Mouse (Mus musculus): ENCODE measurements around the gene E130308A19Rik.

The E130308A19Rik gene

DNA sequence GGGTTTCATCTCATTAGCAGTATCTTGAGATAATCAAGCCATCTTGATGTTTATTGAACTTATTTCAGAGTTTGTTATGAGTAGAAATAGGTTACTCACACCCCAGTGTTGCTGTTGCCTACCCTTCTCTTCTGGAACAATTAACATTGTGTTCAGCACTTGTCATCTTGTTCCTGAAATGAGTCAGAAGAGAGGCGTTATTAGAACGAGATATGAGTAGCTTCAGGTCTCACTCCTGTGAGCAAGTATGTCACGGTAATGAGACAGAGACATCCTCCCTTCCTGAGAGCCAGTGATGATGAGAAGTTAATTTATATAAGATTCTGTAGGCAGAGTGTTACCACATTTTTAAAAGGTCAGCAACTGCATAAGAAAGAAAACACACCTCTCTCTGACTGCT, 56.5 kb downstream of the E130308A19Rik start:
- DNase-seq (ENCODE audit: low read depth, low spot score), result no peak

DNA sequence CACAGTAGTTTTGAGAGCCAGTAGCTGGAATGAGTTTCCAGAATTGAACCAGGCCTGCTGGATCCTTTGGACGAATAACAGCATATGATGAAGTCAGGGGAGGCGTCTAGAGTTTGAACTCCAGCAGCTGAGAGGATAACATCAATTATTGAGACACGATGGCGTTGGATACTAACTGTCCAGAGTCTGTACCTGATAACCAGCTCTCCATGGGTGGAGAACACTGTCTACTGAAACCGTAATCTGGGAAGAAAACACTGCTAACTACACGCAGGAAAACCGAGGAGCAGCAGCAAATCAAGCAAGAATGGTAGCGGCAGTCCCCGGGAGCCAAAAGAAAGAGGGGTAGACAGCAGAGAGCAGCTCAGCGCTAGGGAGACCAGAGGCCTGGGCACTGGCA, 56.9 kb downstream of the E130308A19Rik start:
- DNase-seq (ENCODE audit: low read depth, low spot score), result no peak

DNA sequence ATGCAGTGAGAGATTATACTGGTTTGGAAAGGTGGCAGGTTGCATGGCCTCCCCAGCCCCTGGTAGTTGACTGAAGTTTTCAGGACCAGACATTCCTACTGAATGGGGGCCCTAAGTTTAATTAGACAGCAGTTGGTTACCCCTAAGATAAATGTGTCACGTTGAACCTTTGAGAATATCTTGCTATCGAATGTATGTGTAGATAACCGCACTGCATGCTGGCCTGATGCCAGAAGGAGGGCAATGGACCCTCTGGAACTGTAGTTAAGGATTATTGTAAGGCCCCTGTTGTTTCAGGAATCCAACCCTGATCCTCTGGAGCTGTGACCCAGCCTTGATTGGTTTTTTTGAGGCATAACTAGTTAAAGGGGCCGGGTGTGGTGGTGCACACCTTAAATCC, 58.3 kb downstream of the E130308A19Rik start:
- no peak for DNase-seq (ENCODE audit: low read depth, low spot score)

DNA sequence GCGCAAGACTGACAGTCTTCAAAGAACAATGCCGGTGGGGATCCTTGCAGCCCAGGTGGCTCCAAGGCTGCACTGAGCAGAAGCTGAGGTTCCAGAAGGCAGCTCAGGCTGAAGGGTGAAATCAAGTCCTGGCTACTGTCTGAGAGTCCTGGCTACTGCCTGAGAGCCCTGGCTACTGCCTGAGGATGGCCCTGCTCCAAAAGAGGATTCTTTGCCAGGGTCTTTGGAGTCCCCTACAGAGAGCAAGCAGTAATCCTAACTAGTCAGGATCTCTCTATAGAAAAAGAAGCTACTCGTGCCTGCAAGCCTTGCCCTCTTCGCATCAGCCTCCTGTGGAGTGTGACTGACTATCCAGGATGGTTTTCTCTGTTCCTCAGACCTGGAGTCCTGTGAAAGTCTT, 60.7 kb downstream of the E130308A19Rik start:
- no peak for DNase-seq (ENCODE audit: low read depth, low spot score)

DNA sequence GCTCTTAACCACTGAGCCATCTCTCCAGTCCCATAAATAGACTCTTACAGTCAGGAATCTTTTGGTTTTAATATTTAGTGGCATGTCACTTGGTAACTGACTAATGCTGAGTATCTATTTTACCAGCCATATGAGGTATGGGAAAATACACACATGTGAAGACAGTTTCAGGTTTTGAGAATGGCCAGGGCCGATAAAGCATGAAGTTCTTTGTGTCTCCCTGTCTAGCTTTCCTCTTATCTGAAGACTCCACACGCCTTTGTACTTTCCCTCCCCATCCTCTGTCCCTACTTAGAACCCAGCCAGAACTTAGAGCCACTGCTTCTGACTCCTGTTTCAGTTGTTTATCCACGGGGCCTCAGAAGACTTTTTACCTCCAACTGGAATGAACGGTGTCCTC, 63.0 kb downstream of the E130308A19Rik start:
- no peak for DNase-seq (ENCODE audit: low read depth, low spot score)

DNA sequence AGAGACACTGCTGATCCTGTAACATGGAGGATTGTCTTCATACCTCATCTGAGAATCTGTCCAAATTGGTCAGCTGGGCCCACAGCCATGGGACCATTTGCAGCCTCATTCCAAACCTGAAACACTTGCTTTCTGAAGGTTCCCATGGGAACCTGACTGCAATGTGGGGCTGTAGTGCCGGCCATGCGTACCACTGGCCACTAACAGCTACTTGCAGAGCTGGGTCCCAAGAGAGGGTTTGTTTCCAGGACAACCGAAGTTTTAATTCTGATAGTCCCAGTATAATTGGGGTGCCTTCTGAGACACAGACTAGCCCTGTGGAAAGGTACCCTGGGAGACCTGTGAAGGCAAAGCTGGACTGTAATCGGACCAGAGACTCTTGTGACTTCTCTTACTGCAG, 64.1 kb downstream of the E130308A19Rik start:
- no peak for DNase-seq (ENCODE audit: low read depth, low spot score)

DNA sequence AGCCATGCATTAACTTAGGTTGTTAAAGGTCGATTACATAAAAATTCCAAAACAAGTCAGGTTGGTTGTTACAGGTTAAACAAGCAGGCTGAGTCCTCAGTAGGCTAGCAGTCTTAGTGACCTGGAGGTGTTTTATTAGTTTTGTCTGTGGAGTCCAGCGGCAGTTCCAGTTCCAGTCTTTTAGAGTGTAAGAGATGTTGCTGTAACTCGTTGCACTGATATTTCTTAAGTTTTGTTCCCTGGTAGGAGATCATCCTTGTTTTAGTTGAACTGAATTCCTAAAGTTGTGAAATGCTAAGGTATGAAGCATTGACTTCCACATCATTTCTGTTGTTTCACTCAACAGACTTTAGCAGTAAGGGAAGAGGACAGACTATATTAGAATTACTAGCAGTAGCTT, 70.8 kb downstream of the E130308A19Rik start:
- no peak for DNase-seq (ENCODE audit: low read depth, low spot score)

DNA sequence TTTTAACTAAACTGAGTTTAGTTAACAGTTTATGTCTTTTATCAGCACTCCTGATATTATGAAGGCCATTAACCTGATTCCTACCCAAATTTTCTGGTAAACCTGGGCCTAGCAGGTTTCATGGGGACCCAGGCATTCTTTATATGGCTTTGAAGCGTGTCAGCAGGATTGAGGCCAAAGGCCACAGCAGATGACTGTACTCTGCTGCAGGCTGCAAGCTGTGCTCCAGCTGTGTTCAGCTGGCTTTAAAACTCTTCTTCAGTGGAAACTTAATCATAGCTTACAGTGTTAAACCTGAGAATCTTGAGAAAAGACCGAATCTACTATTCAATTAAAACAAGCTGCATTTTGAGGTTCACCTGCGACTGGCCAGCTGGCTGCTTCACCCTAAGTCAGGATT, 71.9 kb downstream of the E130308A19Rik start:
- peak; percentile 48 for DNase-seq (ENCODE audit: low read depth, low spot score)

DNA sequence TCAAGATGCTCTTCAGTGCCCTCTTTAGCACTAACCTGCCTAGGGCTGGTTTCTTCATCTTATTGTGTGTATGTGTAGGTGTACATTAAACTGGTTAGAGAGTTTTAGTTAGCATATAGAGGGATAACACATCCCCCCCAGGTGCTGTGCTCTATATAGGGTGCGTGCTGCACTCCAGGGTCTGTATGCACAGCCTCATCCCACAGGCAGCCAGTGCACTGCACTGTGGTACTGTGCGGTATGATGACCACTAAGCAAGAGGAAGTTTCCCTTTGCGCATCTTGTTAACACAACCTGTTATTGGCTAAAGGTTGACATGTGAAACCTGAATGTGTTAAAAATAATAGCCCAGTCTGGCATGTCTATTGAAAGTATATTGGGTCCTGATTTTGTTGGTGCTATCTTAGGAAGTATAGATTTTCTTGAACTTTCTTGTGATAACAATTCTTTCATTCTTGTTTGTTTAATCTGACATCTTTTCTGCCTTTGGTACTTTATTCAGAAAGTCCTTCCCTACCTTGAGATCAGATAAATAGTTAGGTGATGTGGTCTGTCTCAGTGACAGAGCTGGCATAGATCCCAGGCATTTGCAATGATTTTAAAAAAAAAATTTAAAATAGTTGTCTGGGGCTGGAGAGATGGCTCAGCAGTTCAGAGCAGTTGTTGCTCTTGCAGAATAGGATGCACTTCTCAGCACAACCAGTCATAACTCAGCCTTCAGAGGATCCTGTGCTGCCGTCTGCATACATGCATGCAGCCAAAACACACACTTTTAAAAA, 73.2 kb downstream of the E130308A19Rik start:
- DNase-seq (ENCODE audit: low read depth, low spot score), result peak; percentile 15

DNA sequence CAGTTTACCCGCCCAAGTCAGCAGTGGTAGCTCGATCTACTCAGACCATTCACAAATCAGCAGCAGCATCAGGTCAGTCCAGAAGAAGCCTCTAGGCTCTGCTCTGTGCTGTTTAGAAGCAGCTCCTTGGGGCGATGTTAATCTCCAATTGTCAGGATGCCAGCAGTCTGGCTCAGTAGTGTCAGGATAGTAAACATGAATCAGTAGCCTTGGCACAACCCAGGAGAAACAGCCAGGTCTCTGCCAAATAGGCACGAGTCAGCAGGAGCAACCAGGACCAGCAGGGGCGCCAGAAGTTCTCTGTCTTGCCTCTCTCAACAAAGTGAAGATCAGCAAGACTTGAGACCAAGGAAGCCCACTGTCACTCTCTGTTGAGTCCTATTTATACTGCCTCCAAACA, 83.3 kb downstream of the E130308A19Rik start:
- DNase-seq (ENCODE audit: low read depth, low spot score), result peak; percentile 64

DNA sequence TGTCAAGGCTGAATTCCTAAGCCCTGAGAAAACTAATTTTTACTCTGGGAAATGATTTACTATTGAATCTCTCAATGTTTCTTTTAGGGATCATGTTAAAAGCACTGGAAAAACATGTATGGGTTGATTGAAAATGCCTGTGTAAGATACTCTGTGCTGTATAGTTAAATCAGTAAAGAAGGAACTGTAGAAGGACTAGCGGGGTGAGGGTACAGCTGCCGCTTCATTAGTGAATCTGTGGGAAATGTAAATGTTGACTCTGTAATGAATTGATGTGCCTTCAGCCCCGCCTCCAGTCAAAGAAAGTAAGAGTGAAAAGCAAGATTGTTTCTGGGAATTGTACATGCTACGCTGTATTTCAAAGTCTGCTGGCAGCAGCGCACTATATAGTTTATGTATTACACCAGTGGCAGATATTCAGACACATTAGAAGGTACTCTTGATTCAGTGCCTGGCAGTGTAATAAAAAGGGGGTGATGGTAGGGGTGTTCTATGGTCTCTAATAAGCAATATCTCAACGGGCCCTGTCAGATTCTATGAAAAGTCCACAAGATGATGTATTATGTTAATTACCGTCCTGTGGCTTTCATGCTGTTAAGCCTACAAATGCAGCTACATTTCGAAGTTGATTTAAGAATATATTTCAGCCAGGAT, 84.9 kb downstream of the E130308A19Rik start:
- DNase-seq (ENCODE audit: low read depth, low spot score), result no peak

DNA sequence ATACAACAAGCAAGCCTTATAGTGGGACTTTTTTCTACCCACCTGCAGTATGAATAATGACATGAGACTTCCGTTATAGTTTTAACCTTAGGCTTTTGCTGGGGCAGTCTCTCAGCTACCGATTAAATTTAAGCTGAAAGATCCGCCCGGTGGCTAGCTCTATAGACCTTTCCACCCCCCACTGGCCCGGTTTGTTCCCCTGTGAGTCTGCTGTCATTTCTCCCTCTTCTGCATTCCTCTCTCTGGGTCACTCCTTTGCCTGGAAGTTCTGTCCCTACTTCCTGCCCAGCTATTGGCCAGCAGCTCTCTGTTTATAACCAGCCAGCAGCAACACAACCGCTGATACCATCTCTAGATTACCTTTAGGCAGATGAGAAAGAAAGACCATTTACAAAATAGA, 86.4 kb downstream of the E130308A19Rik start:
- no peak for DNase-seq (ENCODE audit: low read depth, low spot score)

DNA sequence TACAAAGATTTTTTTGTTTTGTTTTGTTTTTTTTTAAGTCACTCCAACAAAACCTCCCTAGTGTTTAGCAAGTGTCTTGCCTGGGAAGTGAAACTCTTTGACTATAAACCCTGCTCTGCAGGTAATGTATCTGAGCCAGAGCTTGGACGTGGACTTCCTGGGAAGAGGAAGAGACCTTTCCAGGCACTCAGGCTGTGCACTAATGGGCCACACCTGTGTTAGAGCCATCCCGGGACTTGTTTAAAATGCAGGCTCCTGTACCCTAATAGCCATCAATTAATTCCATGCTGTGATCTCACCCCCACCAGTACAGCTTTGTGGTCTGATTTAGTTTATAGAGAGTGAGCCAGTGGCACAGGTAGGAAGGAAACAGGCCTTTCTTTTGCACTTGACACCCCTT, 86.9 kb downstream of the E130308A19Rik start:
- no peak for DNase-seq (ENCODE audit: low read depth, low spot score)

DNA sequence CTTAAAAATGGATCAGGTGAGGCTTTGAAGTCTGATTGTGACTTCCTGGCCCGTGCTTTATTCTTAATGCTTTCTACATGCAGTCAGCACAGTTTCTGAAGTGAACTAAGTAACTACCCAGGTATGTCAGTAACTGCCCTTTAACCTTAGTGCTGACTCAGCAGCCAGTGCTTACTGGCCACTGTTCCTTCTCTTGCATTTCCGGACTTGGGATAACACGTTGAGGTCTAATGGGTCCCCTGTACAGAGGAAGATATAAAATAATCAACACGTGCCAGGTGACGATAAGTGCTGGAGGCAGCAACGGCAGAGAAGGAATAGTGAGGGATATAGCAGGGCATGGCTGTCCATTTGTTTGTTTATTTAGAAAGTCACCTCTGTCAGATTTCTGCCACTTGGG, 88.5 kb downstream of the E130308A19Rik start:
- DNase-seq (ENCODE audit: low read depth, low spot score), result no peak

DNA sequence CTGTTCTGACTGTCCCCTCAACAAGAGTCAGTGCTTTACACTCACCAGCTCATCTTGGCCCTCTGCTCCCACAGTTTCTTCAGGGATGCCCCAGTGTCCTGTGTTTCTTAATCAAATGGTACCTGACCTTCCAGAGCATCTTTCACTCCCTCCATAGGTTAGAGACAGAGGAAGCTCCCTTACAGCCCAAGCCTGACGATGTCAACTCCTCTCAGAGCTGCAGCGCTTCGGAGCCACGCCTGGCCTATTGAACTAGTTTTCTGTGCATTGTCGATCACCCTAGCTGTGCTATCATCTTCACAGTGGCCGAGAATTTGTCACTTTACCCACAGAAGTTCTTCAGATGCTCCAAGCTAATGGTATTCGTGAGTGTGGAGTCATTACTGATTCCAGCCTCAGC, 88.9 kb downstream of the E130308A19Rik start:
- no peak for DNase-seq (ENCODE audit: low read depth, low spot score)

DNA sequence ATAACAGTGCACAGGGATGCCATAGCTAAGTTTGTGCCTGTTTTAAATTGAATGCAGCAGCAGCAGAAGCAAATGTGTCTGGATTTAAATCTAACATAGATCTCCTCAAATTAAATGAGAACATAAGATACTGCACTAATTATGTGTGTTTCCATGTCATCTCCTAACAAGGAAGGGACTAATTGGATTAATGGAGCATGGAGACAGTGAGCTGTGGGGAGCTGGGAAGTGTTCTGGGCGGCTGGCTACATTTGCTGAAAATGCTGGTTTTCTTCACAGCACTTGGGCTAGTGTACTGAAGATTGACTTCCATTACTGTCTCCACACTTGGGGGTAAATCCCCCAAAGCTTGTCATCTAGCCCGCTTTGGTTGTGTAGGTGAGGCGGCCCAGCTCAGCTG, 89.5 kb downstream of the E130308A19Rik start:
- no peak for DNase-seq (ENCODE audit: low read depth, low spot score)

DNA sequence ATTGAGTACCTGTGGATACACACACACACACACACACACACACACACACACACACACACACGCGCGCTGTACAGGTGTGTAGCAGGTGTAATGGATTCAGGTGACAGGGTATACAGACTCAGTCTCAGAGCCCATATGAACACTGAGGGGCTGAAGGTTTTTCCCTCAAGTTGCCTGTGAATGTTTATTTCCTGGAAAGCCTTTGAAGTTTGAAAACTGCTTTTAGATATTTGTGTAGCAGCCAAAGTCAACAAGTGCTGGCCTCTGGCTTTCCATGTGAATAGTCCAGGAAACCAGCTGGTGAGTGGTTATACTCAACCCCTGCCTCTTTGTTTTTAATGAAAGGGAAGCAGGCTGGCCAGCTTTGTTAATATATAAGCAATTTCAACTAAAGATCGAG, 91.3 kb downstream of the E130308A19Rik start:
- peak; percentile 8 for DNase-seq (ENCODE audit: low read depth, low spot score)

DNA sequence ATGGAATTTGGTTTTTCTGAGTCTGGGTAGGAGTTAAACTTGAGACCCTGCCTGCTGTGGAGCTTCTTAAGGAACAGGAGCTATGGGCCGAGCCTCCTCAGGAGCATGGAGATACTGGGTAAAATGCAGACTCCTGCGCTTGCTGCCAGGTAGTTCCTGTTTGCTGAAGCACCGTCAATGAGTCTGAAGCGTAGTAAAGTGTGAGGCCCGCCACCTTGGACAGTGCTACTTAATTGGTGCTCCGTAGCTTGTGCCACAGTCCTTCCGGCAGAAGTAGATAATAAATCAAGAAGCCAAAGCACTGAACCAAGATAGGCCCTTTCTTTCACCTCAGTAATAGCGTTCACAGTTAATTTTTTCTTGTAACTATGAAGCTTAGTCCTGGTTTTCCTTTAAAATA, 92.5 kb downstream of the E130308A19Rik start:
- no peak for DNase-seq (ENCODE audit: low read depth, low spot score)

DNA sequence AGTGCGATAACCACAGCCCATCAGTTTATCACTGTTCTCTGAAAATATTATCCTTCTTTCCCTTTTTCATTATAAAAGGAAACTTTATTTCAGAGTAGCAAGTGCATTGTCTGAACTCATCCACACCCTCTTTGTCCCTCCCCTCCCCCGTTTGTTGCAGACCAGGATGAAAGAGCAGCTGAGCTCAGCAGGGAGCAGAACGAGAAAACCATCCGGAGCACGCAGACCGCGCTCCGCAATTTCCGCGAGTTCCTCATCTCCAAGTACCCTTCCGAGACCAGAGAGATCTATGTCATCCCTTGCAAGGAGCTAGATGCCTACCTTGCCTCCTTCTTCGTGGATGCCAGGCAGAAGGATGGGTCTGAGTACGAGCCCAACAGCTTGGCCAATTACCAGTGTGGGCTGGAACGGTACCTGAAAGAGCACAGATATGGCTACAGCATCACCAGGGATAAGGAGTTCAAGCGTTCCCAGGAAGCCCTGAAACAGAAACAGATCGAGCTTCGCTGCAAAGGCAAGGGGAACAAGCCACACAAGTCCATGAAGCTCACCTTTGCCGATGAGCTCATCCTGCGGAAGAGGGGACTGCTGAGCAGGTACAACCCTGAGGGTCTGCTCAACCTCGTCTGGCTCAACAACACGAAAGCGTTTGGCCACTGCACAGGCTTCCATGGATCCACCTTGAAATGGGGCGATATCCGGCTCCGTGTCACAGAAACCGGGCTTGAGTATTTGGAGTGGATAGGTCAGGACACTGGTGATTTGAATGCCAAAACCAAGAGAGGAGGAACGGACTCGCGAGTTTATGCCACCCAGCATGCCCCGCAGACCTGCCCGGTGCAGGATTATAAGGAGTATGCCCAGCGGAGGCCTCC, 93.7 kb downstream of the E130308A19Rik start:
- no peak for DNase-seq (ENCODE audit: low read depth, low spot score)

DNA sequence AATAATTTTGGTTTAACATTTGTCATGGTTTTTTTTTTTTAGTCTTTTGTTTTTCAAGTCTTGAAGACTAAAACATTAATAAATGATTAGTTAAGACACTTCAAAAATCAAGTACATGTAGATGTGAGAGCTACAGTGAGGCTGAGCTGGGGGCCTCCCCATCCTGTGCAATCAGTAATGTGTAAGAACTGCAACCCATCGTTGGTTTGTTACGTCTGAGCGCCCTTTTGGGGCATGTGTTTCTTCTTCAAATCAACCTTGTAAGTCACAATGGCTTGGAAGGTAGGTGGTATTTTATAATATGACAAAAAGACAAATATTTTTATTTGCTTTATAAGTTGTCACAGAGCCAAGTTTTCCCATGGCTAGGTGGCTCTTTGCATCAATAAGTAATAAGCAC, 95.8 kb downstream of the E130308A19Rik start:
- DNase-seq (ENCODE audit: low read depth, low spot score), result no peak

DNA sequence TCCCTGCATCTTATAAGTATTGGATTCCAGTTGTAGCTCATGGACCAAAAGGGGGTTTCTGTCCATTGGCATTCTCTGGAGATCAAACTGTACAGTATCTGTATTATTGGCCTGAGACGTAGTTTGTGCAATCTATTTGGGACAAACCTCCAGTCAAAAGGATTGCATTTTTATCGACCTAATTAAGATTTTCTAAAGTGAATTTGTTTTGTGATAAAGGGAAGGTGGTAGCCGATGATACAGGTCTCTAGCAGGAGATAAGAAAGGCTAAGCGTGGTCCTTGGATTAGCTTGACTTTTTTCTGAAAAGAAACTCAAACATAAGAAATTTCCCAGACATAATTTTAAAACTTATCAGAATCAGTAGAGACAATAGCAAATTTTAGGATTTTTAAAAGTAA, 99.6 kb downstream of the E130308A19Rik start:
- no peak for DNase-seq (ENCODE audit: low read depth, low spot score)

DNA sequence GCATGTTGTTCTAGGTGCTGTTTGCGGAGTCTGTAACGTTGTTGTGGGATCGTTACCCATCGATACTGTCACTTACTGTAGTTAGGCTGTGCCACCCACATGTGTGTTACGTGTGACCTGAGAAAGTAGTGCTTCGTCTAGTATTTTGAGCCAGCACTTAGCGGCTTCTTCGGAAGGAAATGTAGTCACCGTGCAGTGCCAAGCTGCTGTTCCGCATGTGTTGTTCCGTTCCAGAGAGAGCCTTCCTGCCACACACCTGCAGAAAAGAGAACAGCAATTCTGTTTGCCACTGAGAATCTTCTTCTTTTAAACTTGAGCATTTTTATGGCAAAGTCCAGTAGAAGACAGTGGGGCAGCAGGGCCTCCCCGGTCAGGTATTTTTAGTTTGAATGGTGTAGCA, 100.5 kb downstream of the E130308A19Rik start:
- DNase-seq (ENCODE audit: low read depth, low spot score), result no peak

Data from 3T3-L1 (cell line).